Mouse (Mus musculus): Measurements from ENCODE around the gene Zik1. TPM values are rescaled to one million over a fixed set of nuclear protein-coding genes. Genes with fewer than 3 reads are reported as not detected.

Gene Zik1
- polyA plus RNA-seq (2017; shearing (Covaris generic)): 1.2 TPM

DNA sequence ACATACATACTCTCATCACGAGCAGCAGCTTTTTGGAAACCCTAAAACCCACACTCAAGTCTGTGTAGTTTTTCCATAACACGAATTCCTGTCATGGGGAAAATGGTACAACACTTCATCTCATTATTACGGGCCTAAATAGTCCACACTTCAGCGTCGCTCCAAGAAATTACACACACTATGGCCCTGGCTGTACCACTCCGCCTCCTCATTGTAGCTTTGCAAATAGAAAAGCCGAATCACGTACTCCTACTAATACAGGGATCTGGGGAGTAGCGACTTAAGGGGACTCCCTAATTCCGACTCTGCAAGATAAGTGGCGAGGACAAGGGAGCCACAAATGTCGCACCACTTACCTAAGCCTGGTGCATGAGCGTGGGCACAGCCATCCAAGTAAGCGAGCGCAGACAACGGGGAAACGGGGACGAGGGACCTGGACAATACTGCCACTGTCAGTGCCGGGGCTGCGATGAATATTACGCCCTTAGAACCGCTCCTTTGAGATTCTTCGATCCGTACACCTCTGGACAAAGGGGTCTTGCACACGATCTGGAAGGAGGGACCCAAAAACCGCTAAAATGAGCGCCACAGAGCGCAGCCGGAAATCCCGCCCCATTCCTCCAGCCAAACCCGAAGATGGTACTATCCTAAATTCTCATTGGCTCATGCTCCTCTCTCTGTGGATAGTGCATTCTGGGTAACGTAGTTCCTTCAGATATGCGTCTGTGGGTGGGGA is at the start of gene Zik1:
Zik1 (minus strand) TSS at position 609 of the 736 bp plus-strand sequence.

GRCm38 (mm10) chr7:10443031-10443430 is 52.2 kb downstream of the Zik1 start, which contains the start of gene Vmn1r67:
TSS of gene Vmn1r67 (plus strand) at chr7:10443331.

Other genes starting within 250 kb of the Zik1 start
- not detected for gene Vmn1r66, start 217.4 kb downstream of the Zik1 start, polyA plus RNA-seq (2017; shearing (Covaris generic))
- gene Vmn1r67, start 52.1 kb downstream of the Zik1 start, polyA plus RNA-seq (2017; shearing (Covaris generic)): not detected
- 0.14 TPM for gene Vmn1r68, start 63.1 kb upstream of the Zik1 start, polyA plus RNA-seq (2017; shearing (Covaris generic))
- gene Vmn1r69, start 118.3 kb upstream of the Zik1 start, polyA plus RNA-seq (2017; shearing (Covaris generic)): not detected
- gene Vmn1r70, start 136.1 kb upstream of the Zik1 start, polyA plus RNA-seq (2017; shearing (Covaris generic)): 0.07 TPM
- not detected for gene Nlrp4b, start 192.4 kb upstream of the Zik1 start, polyA plus RNA-seq (2017; shearing (Covaris generic))

All from effector memory CD4-positive, alpha-beta T cell, adult 5 months (primary cell).